Mouse (Mus musculus): ENCODE results near the gene Rxrg.

Gene Rxrg

GRCm38 (mm10) chr1:167598255-167599081, at the start of gene Rxrg:
Gene Rxrg (plus strand): TSS chr1:167598384.
- DNase-seq (ENCODE audit: low spot score), result no peak

GRCm38 (mm10) chr1:167549324-167549723, 48.9 kb upstream of the Rxrg start:
- no peak for DNase-seq (ENCODE audit: low spot score)

- DNase-seq (ENCODE audit: low spot score), result peak; percentile 12
Observed at GRCm38 (mm10) chr1:167551601-167552000, 46.6 kb upstream of the Rxrg start.

GRCm38 (mm10) chr1:167553959-167554526, 44.1 kb upstream of the Rxrg start:
- DNase-seq (ENCODE audit: low spot score), result no peak

GRCm38 (mm10) chr1:167566571-167566970, 31.6 kb upstream of the Rxrg start:
- DNase-seq (ENCODE audit: low spot score), result no peak

GRCm38 (mm10) chr1:167579131-167579530, 19.1 kb upstream of the Rxrg start:
- DNase-seq (ENCODE audit: low spot score), result no peak

- no peak for DNase-seq (ENCODE audit: low spot score)
Observed at GRCm38 (mm10) chr1:167583195-167583594, 15.0 kb upstream of the Rxrg start.

GRCm38 (mm10) chr1:167583888-167584287, 14.3 kb upstream of the Rxrg start:
- DNase-seq (ENCODE audit: low spot score), result no peak

GRCm38 (mm10) chr1:167588747-167589558, 9.2 kb upstream of the Rxrg start:
- no peak for DNase-seq (ENCODE audit: low spot score)

GRCm38 (mm10) chr1:167592175-167592574, 6.0 kb upstream of the Rxrg start:
- no peak for DNase-seq (ENCODE audit: low spot score)

GRCm38 (mm10) chr1:167599211-167599735, 1.1 kb downstream of the Rxrg start:
- no peak for DNase-seq (ENCODE audit: low spot score)

GRCm38 (mm10) chr1:167608201-167608741, 10.1 kb downstream of the Rxrg start:
- no peak for DNase-seq (ENCODE audit: low spot score)

- no peak for DNase-seq (ENCODE audit: low spot score)
Observed at GRCm38 (mm10) chr1:167617131-167617530, 18.9 kb downstream of the Rxrg start.

- DNase-seq (ENCODE audit: low spot score), result peak; percentile 66
Observed at GRCm38 (mm10) chr1:167617995-167618489, 19.9 kb downstream of the Rxrg start.

GRCm38 (mm10) chr1:167620206-167620795, 22.1 kb downstream of the Rxrg start:
- DNase-seq (ENCODE audit: low spot score), result no peak

- DNase-seq (ENCODE audit: low spot score), result no peak
Observed at GRCm38 (mm10) chr1:167625098-167625497, 26.9 kb downstream of the Rxrg start.

GRCm38 (mm10) chr1:167631765-167632164, 33.6 kb downstream of the Rxrg start:
- no peak for DNase-seq (ENCODE audit: low spot score)

- DNase-seq (ENCODE audit: low spot score), result no peak
Observed at GRCm38 (mm10) chr1:167635702-167636101, 37.5 kb downstream of the Rxrg start.

GRCm38 (mm10) chr1:167636948-167637347, 38.8 kb downstream of the Rxrg start:
- peak; percentile 78 for DNase-seq (ENCODE audit: low spot score)

- DNase-seq (ENCODE audit: low spot score), result no peak
Observed at GRCm38 (mm10) chr1:167638053-167638452, 39.9 kb downstream of the Rxrg start.

- no peak for DNase-seq (ENCODE audit: low spot score)
Observed at GRCm38 (mm10) chr1:167638901-167639300, 40.7 kb downstream of the Rxrg start.
